Mouse (Mus musculus): ENCODE measurements at regions not wholly inside any gene's neighbourhood (a gene's known extent, or its start where the extent isn't known, plus 50 kb on each side); places are given as distances from the start of the nearest gene placed in this dataset.

GRCm38 (mm10) chr9:112537924-112538323 is 302.2 kb upstream of the Arpp21 start:
- H3K4me3 ChIP-seq (ENCODE audit: low read depth, low read length), result no peak overlapping the region
- TF ChIP-seq CTCF (IDR thresholded peaks at IDR 0.05), result no peak
- no peak for TF ChIP-seq EP300 (IDR thresholded peaks at IDR 0.05)
- H3K9ac ChIP-seq (replicated peaks; ENCODE audit: low read depth), result no peak overlapping the region
- no peaks in the 10 kb centered on the region for H3K27me3 ChIP-seq (replicated peaks; ENCODE audit: insufficient read depth, low read length)
- no peak overlapping the region for H3K4me2 ChIP-seq (replicated peaks; ENCODE audit: low read depth, low read length)
- no peaks in the 10 kb centered on the region for H3K4me1 ChIP-seq (ENCODE audit: insufficient read depth, low read depth, low read length)
- H3K27ac ChIP-seq (ENCODE audit: low read length), result no peak overlapping the region
- DNase-seq (ENCODE audit: low spot score) (no peak), ATAC-seq (no peak)
- 40% methylated on average over 2 of the region's 2 CpGs for WGBS
- no peaks in the 10 kb centered on the region for H3K9me3 ChIP-seq (ENCODE audit: low read length)
- no peaks in the 10 kb centered on the region for H3K36me3 ChIP-seq (ENCODE audit: insufficient read depth, low read length)

- Histone ChIP-seq H3K9ac (replicated peaks; ENCODE audit: low read depth) (no peak overlapping the region), H3K4me2 (replicated peaks; ENCODE audit: low read depth, low read length) (no peak overlapping the region), H3K27ac (ENCODE audit: low read length) (no peak overlapping the region), H3K4me1 (ENCODE audit: insufficient read depth, low read depth, low read length) (no peaks in the 10 kb centered on the region), H3K9me3 (ENCODE audit: low read length) (no peaks in the 10 kb centered on the region), H3K36me3 (ENCODE audit: insufficient read depth, low read length) (no peaks in the 10 kb centered on the region), H3K4me3 (ENCODE audit: low read depth, low read length) (no peak overlapping the region), H3K27me3 (replicated peaks; ENCODE audit: insufficient read depth, low read length) (no peaks in the 10 kb centered on the region)
- no peak for TF ChIP-seq CTCF (IDR thresholded peaks at IDR 0.05)
- no peak for TF ChIP-seq EP300 (IDR thresholded peaks at IDR 0.05)
- 79% methylated on average over 5 of the region's 5 CpGs for WGBS
- no peak for ATAC-seq
- no peak for DNase-seq (ENCODE audit: low spot score)
Observed at GRCm38 (mm10) chr9:112525377-112525776, 289.6 kb upstream of the Arpp21 start.

- Histone ChIP-seq H3K4me1 (ENCODE audit: insufficient read depth, low read depth, low read length) (no peaks in the 10 kb centered on the region), H3K27me3 (replicated peaks; ENCODE audit: insufficient read depth, low read length) (no peaks in the 10 kb centered on the region), H3K4me2 (replicated peaks; ENCODE audit: low read depth, low read length) (no peak overlapping the region), H3K9ac (replicated peaks; ENCODE audit: low read depth) (no peak overlapping the region), H3K4me3 (ENCODE audit: low read depth, low read length) (no peak overlapping the region), H3K36me3 (ENCODE audit: insufficient read depth, low read length) (no peaks in the 10 kb centered on the region), H3K27ac (ENCODE audit: low read length) (no peak overlapping the region), H3K9me3 (ENCODE audit: low read length) (no peaks in the 10 kb centered on the region)
- ATAC-seq (no peak), DNase-seq (ENCODE audit: low spot score) (no peak)
- TF ChIP-seq CTCF (IDR thresholded peaks at IDR 0.05) (no peak), EP300 (IDR thresholded peaks at IDR 0.05) (no peak)
- 64% methylated on average over 3 of the region's 3 CpGs for WGBS
Observed at GRCm38 (mm10) chr9:112523251-112523650, 287.5 kb upstream of the Arpp21 start.

- WGBS, result 56% methylated on average over 2 of the region's 2 CpGs
Observed at GRCm38 (mm10) chr9:112510716-112511115, 275.0 kb upstream of the Arpp21 start.

GRCm38 (mm10) chr9:112506871-112507270 is 271.1 kb upstream of the Arpp21 start:
- no peaks in the 10 kb centered on the region for H3K4me1 ChIP-seq (ENCODE audit: insufficient read depth, low read depth, low read length)
- no peak overlapping the region for H3K27ac ChIP-seq (ENCODE audit: low read length)
- DNase-seq (ENCODE audit: low spot score) (no peak), ATAC-seq (no peak)
- no peak for TF ChIP-seq EP300 (IDR thresholded peaks at IDR 0.05)
- TF ChIP-seq CTCF (IDR thresholded peaks at IDR 0.05), result no peak
- no peak overlapping the region for H3K9ac ChIP-seq (replicated peaks; ENCODE audit: low read depth)
- 70% methylated on average over 2 of the region's 2 CpGs for WGBS
- no peaks in the 10 kb centered on the region for H3K27me3 ChIP-seq (replicated peaks; ENCODE audit: insufficient read depth, low read length)
- no peak overlapping the region for H3K4me2 ChIP-seq (replicated peaks; ENCODE audit: low read depth, low read length)
- no peaks in the 10 kb centered on the region for H3K36me3 ChIP-seq (ENCODE audit: insufficient read depth, low read length)
- H3K4me3 ChIP-seq (ENCODE audit: low read depth, low read length), result no peak overlapping the region
- H3K9me3 ChIP-seq (ENCODE audit: low read length), result no peaks in the 10 kb centered on the region

More at GRCm38 (mm10) chr9:112510716-112511115, 275.0 kb upstream of the Arpp21 start:
- DNase-seq (ENCODE audit: low spot score) (no peak), ATAC-seq (no peak)
- TF ChIP-seq CTCF (IDR thresholded peaks at IDR 0.05), result no peak
- no peak for TF ChIP-seq EP300 (IDR thresholded peaks at IDR 0.05)
- H3K4me1 ChIP-seq (ENCODE audit: insufficient read depth, low read depth, low read length), result no peaks in the 10 kb centered on the region
- no peak overlapping the region for H3K9ac ChIP-seq (replicated peaks; ENCODE audit: low read depth)
- no peak overlapping the region for H3K4me2 ChIP-seq (replicated peaks; ENCODE audit: low read depth, low read length)
- no peak overlapping the region for H3K4me3 ChIP-seq (ENCODE audit: low read depth, low read length)
- no peak overlapping the region for H3K27ac ChIP-seq (ENCODE audit: low read length)
- H3K9me3 ChIP-seq (ENCODE audit: low read length), result no peaks in the 10 kb centered on the region
- no peaks in the 10 kb centered on the region for H3K36me3 ChIP-seq (ENCODE audit: insufficient read depth, low read length)
- no peaks in the 10 kb centered on the region for H3K27me3 ChIP-seq (replicated peaks; ENCODE audit: insufficient read depth, low read length)

DNA sequence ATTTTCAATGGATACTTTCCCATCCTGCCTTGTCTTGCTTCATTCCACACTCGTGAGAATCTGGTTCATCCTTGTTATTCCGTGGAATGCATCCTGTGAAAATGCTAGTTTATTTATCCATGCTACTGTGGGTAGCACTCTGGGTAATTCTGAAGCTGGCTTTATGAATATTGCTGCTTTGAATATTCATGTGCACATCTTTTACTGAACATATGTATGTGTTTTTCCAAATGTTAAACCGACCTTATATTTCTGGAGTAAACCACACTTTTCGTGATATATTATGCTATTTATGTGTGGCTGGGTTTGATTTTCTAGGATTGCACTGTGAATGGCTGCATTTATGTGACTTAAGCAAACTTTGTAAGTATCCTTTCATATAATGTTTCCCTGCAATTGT is 262.9 kb upstream of the Arpp21 start:
- no peak for DNase-seq (ENCODE audit: low spot score)
- TF ChIP-seq EP300 (IDR thresholded peaks at IDR 0.05) (no peak), CTCF (IDR thresholded peaks at IDR 0.05) (no peak)
- no peaks in the 10 kb centered on the region for H3K27me3 ChIP-seq (replicated peaks; ENCODE audit: insufficient read depth, low read length)
- no peak for ATAC-seq
- no peaks in the 10 kb centered on the region for H3K36me3 ChIP-seq (ENCODE audit: insufficient read depth, low read length)
- WGBS, result 74% methylated on average over 4 of the region's 4 CpGs
- no peaks in the 10 kb centered on the region for H3K4me1 ChIP-seq (ENCODE audit: insufficient read depth, low read depth, low read length)
- H3K4me3 ChIP-seq (ENCODE audit: low read depth, low read length), result no peak overlapping the region
- no peak overlapping the region for H3K27ac ChIP-seq (ENCODE audit: low read length)
- H3K4me2 ChIP-seq (replicated peaks; ENCODE audit: low read depth, low read length), result no peak overlapping the region
- no peaks in the 10 kb centered on the region for H3K9me3 ChIP-seq (ENCODE audit: low read length)
- no peak overlapping the region for H3K9ac ChIP-seq (replicated peaks; ENCODE audit: low read depth)

- H3K27me3 ChIP-seq (replicated peaks; ENCODE audit: insufficient read depth, low read length), result no peaks in the 10 kb centered on the region
- no peak overlapping the region for H3K27ac ChIP-seq (ENCODE audit: low read length)
- H3K4me2 ChIP-seq (replicated peaks; ENCODE audit: low read depth, low read length), result no peak overlapping the region
- no peak overlapping the region for H3K9ac ChIP-seq (replicated peaks; ENCODE audit: low read depth)
- H3K4me3 ChIP-seq (ENCODE audit: low read depth, low read length), result no peak overlapping the region
- WGBS, result 68% methylated on average over 4 of the region's 4 CpGs
- TF ChIP-seq CTCF (IDR thresholded peaks at IDR 0.05), result no peak
- no peak for TF ChIP-seq EP300 (IDR thresholded peaks at IDR 0.05)
- no peak for ATAC-seq
- no peaks in the 10 kb centered on the region for H3K36me3 ChIP-seq (ENCODE audit: insufficient read depth, low read length)
- no peaks in the 10 kb centered on the region for H3K9me3 ChIP-seq (ENCODE audit: low read length)
- DNase-seq (ENCODE audit: low spot score), result no peak
- H3K4me1 ChIP-seq (ENCODE audit: insufficient read depth, low read depth, low read length), result no peaks in the 10 kb centered on the region
Observed at GRCm38 (mm10) chr9:112495930-112496527, 260.3 kb upstream of the Arpp21 start.

Measured in lung, postnatal 0 days (tissue).